Mouse (Mus musculus): ENCODE data around the gene Prdm9. TPM values are rescaled to one million over a fixed set of nuclear protein-coding genes. Genes with fewer than 3 reads are reported as not detected.
"Not testable (repeated sequence)": the region's sequence is repeated elsewhere in the genome, so short reads cannot be mapped to it uniquely, and the experiment has no call there.

Prdm9 gene
- total and polyA plus RNA-seq, 3 experiments: 1.1 to 16.0 (median 5.4) TPM

DNA sequence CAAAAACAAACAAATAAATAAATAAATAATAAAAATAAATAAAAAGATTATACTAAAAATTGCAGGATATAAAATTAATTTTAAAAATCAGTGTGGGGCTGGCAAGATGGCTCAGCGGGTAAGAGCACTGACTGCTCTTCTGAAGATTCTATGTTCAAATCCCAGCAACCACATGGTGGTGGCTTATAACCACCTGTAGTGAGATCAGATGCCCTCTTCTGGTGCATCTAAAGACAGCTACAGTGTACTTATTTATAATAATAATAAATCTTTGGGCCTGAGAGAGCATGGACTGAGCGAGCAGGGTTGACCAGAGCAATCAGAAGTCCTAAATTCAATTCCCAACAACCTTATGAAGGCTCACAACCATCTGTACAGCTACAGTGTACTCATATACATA is 4.2 kb downstream of the Prdm9 start:
- H3K4me3 ChIP-seq (ENCODE audit: low read depth, low read length): no peak overlapping the region
- ATAC-seq (ENCODE audit: extremely low read depth, insufficient number of reproducible peaks, low FRiP score, poor library complexity, severe bottlenecking) (no peak), DNase-seq (ENCODE audit: low spot score) (no peak)
- peaks cover 12% of the 10 kb centered on the region for H3K4me1 ChIP-seq (ENCODE audit: insufficient read depth, low read depth, low read length)
- H3K27me3 ChIP-seq (ENCODE audit: insufficient read depth, low read length): peaks cover 3% of the 10 kb centered on the region; the same call in 1 of the 2 replicates
- H3K9me3 ChIP-seq (replicated peaks): no peaks in the 10 kb centered on the region
- H3K36me3 ChIP-seq (replicated peaks): no peaks in the 10 kb centered on the region
- TF ChIP-seq CTCF (IDR thresholded peaks at IDR 0.05; ENCODE audit: low read depth, low read length) (no peak), POLR2AphosphoS5 (IDR thresholded peaks at IDR 0.05; ENCODE audit: insufficient replicate concordance, low read depth, low read length) (no peak), GATA2 (IDR thresholded peaks at IDR 0.05; ENCODE audit: borderline replicate concordance, low read depth, low read length) (no peak), TAL1 (conservative IDR thresholded peaks at IDR 0.05; ENCODE audit: low read depth, low read length) (no peak), GATA1 (IDR thresholded peaks at IDR 0.05; ENCODE audit: borderline replicate concordance, low read length) (no peak)

DNA sequence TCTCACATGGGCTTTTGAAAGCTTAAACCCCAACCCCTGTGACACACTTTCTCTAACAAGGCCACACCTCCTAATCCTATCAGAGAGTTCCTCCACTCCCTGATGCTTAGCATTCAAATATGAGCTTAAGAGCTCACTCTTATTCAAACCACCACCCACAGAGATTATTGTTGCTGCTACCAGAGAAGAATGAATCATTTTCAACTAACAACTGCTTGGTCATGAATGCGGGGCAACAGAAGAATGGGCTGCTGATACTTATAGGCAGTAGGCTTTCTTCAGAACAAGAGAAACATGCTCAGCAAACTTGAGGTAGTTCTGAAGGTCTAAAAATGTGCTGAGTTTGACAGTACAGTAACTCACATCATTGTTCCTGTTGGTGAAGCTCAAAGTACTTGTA is 14.4 kb downstream of the Prdm9 start:
- TF ChIP-seq POLR2AphosphoS5 (IDR thresholded peaks at IDR 0.05; ENCODE audit: insufficient replicate concordance, low read depth, low read length): no peak
- TF ChIP-seq CTCF (IDR thresholded peaks at IDR 0.05; ENCODE audit: low read depth, low read length): no peak
- Histone ChIP-seq H3K4me3 (ENCODE audit: low read depth, low read length) (no peak overlapping the region), H3K36me3 (replicated peaks) (no peaks in the 10 kb centered on the region), H3K9me3 (replicated peaks) (no peaks in the 10 kb centered on the region), H3K4me1 (ENCODE audit: insufficient read depth, low read depth, low read length) (no peaks in the 10 kb centered on the region), H3K27me3 (ENCODE audit: insufficient read depth, low read length) (no peaks in the 10 kb centered on the region)
- ATAC-seq (ENCODE audit: extremely low read depth, insufficient number of reproducible peaks, low FRiP score, poor library complexity, severe bottlenecking) (no peak), DNase-seq (ENCODE audit: low spot score) (no peak)

DNA sequence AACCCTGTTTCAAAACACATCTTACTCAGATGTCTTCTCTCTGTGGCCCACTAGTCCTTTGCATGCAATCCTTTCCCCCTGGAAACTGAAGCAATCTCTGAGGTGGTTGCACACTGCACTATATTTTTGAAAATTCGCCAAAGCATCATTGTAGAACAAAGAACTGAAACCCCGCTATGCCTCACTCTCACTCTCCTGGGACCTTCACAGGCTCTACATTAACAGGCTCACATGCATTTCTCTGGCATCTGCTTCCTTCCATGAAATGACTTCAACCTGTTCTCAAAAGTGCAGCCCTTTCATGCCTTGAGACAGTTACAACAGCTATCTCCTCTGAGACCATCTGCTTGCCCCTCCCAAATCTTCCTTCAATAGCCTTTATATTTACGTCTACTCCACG is 17.7 kb downstream of the Prdm9 start:
- TF ChIP-seq POLR2AphosphoS5 (IDR thresholded peaks at IDR 0.05; ENCODE audit: insufficient replicate concordance, low read depth, low read length) (no peak), GATA1 (IDR thresholded peaks at IDR 0.05; ENCODE audit: borderline replicate concordance, low read length) (no peak), TAL1 (conservative IDR thresholded peaks at IDR 0.05; ENCODE audit: low read depth, low read length) (no peak), CTCF (IDR thresholded peaks at IDR 0.05; ENCODE audit: low read depth, low read length) (no peak), GATA2 (IDR thresholded peaks at IDR 0.05; ENCODE audit: borderline replicate concordance, low read depth, low read length) (no peak)
- no peak for DNase-seq (ENCODE audit: low spot score)
- H3K4me1 ChIP-seq (ENCODE audit: insufficient read depth, low read depth, low read length): no peaks in the 10 kb centered on the region
- no peak overlapping the region for H3K4me3 ChIP-seq (ENCODE audit: low read depth, low read length)
- H3K9me3 ChIP-seq (replicated peaks): peaks cover 2% of the 10 kb centered on the region; the same call in 1 of the 2 replicates
- H3K36me3 ChIP-seq (replicated peaks): no peaks in the 10 kb centered on the region
- no peaks in the 10 kb centered on the region for H3K27me3 ChIP-seq (ENCODE audit: insufficient read depth, low read length)
- ATAC-seq (ENCODE audit: extremely low read depth, insufficient number of reproducible peaks, low FRiP score, poor library complexity, severe bottlenecking): no peak

DNA sequence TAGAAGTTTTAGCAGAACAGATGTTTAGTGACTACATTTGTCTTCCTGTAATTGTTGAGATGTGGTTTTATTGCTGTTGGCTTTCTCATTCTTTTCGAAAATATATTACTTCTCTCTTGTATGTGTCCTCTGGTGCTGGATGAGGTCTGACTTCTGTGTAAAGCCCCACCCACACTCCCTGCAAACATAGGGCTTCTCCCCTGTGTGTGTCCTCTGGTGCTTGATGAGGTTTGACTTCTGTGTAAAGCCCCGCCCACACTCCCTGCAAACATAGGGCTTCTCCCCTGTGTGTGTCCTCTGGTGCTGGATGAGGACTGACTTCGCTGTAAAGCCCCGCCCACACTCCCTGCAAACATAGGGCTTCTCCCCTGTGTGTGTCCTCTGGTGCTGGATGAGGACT is 20.3 kb downstream of the Prdm9 start:
- not testable (repeated sequence) for H3K9me3 ChIP-seq (replicated peaks); H3K4me3 ChIP-seq (ENCODE audit: low read depth, low read length); H3K4me1 ChIP-seq (ENCODE audit: insufficient read depth, low read depth, low read length); DNase-seq (ENCODE audit: low spot score); H3K27me3 ChIP-seq (ENCODE audit: insufficient read depth, low read length); H3K36me3 ChIP-seq (replicated peaks); ATAC-seq (ENCODE audit: extremely low read depth, insufficient number of reproducible peaks, low FRiP score, poor library complexity, severe bottlenecking)

DNA sequence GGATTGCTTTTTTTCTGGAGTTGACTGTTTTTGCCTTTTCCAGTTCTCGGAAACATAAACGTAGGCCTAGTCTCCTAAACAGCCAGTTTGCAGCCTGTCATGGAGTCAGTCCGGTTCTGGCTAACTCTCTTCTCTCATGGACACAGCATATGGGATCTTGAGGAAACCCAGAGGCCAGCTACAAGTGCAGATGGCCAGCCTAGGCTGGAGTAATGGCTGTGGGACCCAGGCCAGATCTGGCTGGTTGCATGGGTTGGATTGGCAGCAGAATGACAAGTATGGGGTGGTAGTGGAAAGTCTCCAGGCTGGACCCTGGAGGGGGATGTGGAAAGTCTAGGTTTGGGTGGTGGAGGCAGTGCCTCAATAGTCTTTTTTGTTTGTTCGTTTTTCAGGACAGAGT is 23.8 kb downstream of the Prdm9 start:
- ATAC-seq (ENCODE audit: extremely low read depth, insufficient number of reproducible peaks, low FRiP score, poor library complexity, severe bottlenecking): no peak
- H3K27me3 ChIP-seq (ENCODE audit: insufficient read depth, low read length): peaks cover 25% of the 10 kb centered on the region
- no peak overlapping the region for H3K4me3 ChIP-seq (ENCODE audit: low read depth, low read length)
- no peaks in the 10 kb centered on the region for H3K36me3 ChIP-seq (replicated peaks)
- peaks cover 2% of the 10 kb centered on the region; the same call in 1 of the 2 replicates for H3K9me3 ChIP-seq (replicated peaks)
- peaks cover 7% of the 10 kb centered on the region; the same call in 1 of the 2 replicates for H3K4me1 ChIP-seq (ENCODE audit: insufficient read depth, low read depth, low read length)
- no peak for TF ChIP-seq GATA1 (IDR thresholded peaks at IDR 0.05; ENCODE audit: borderline replicate concordance, low read length)
- DNase-seq (ENCODE audit: low spot score): no peak

DNA sequence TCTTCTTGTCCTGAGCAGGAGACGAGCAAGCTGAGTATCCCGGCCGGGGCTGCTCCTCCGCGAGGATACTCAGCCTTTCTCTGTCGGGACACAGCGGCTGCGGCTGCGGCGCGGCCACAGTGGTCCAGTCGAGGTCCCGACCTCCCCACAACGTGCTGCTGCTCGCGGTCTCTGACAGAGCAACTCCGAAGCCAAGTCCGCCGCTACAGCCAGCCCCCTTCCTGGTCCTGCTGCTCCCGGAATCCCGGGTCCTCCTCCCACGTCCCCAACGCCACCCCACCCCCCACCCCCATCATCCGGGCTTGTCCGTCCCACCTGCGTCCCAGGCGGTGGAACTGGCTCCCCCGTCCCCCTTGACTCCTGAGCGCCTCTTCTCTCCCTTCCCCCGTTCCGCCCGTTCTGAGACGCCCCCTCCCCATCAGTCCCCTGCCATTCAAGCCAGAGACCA is 27.7 kb downstream of the Prdm9 start:
- TF ChIP-seq POLR2AphosphoS5 (IDR thresholded peaks at IDR 0.05; ENCODE audit: insufficient replicate concordance, low read depth, low read length): no peak
- no peak for TF ChIP-seq TAL1 (conservative IDR thresholded peaks at IDR 0.05; ENCODE audit: low read depth, low read length)
- TF ChIP-seq CTCF (IDR thresholded peaks at IDR 0.05; ENCODE audit: low read depth, low read length): no peak
- no peak for TF ChIP-seq GATA1 (IDR thresholded peaks at IDR 0.05; ENCODE audit: borderline replicate concordance, low read length)
- no peak for TF ChIP-seq GATA2 (IDR thresholded peaks at IDR 0.05; ENCODE audit: borderline replicate concordance, low read depth, low read length)
- Histone ChIP-seq H3K4me3 (ENCODE audit: low read depth, low read length) (peak overlapping the region; percentile 58; the same call in 1 of the 2 replicates), H3K4me1 (ENCODE audit: insufficient read depth, low read depth, low read length) (peaks cover 7% of the 10 kb centered on the region; the same call in 1 of the 2 replicates), H3K9me3 (replicated peaks) (no peaks in the 10 kb centered on the region), H3K36me3 (replicated peaks) (no peaks in the 10 kb centered on the region), H3K27me3 (ENCODE audit: insufficient read depth, low read length) (peaks cover 30% of the 10 kb centered on the region)
- DNase-seq (ENCODE audit: low spot score) (no peak), ATAC-seq (ENCODE audit: extremely low read depth, insufficient number of reproducible peaks, low FRiP score, poor library complexity, severe bottlenecking) (no peak)

DNA sequence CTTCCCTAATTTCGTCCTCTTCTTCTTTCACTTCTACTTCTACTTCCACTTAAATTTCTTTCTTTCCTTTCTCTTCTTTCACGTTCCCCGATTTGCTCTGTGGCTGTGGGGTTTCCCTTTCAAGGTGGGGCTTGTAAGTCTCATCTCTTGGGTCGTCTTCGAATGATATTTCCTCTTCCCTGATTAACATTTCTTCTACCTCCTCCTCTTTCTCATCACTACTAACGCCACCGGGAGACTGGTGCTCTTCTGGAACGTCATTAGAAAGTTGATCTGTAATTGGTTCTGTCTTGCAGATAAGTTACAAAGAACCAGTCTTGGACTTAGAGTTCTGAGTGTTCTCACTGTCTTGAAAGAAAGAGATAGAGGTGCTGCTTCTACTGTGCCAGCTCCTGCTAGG is 28.2 kb downstream of the Prdm9 start:
- no peaks in the 10 kb centered on the region for H3K9me3 ChIP-seq (replicated peaks)
- H3K4me1 ChIP-seq (ENCODE audit: insufficient read depth, low read depth, low read length): peaks cover 7% of the 10 kb centered on the region; the same call in 1 of the 2 replicates
- no peak for TF ChIP-seq POLR2AphosphoS5 (IDR thresholded peaks at IDR 0.05; ENCODE audit: insufficient replicate concordance, low read depth, low read length)
- no peak for TF ChIP-seq CTCF (IDR thresholded peaks at IDR 0.05; ENCODE audit: low read depth, low read length)
- TF ChIP-seq GATA1 (IDR thresholded peaks at IDR 0.05; ENCODE audit: borderline replicate concordance, low read length): no peak
- no peak for TF ChIP-seq GATA2 (IDR thresholded peaks at IDR 0.05; ENCODE audit: borderline replicate concordance, low read depth, low read length)
- TF ChIP-seq TAL1 (conservative IDR thresholded peaks at IDR 0.05; ENCODE audit: low read depth, low read length): no peak
- ATAC-seq (ENCODE audit: extremely low read depth, insufficient number of reproducible peaks, low FRiP score, poor library complexity, severe bottlenecking) (no peak), DNase-seq (ENCODE audit: low spot score) (no peak)
- no peaks in the 10 kb centered on the region for H3K36me3 ChIP-seq (replicated peaks)
- no peak overlapping the region; the same call in 1 of the 2 replicates for H3K4me3 ChIP-seq (ENCODE audit: low read depth, low read length)
- H3K27me3 ChIP-seq (ENCODE audit: insufficient read depth, low read length): peaks cover 30% of the 10 kb centered on the region
